Mouse (Mus musculus): ENCODE measurements around the gene Klhdc3.
A peak's percentile ranks its signal among the peaks of the same experiment; 100 is the strongest.

Klhdc3 gene

DNA sequence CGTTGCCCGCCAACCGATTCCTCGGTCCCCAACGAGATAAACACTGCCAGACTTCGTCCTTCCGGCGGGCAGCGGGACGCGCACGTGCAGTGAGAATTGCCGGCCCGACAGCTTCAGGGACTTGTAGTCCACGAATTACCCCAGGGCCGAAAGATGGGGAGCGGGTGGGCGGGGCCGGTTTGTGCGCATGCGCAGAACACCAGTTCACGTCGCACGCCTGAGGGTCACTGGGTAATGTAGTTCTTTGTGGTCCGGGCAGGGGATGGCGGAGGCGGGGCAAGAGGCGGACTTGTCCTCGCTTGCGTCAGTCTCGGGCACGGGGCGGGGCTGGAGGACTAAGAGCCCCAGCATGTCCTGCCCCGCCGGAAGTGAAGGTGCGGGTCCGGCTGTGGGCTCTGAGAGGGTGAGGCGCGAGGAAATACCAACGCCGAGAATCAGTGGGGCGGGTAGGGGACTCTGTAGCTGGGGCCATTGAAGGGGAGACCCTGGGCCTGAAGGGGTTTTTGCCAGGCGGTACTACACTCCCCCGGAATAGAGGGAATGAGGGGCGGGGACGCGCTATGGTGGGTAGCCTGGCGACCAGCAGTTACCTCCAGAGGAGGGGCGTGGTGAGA lies at the start of gene Klhdc3:
Klhdc3 (minus strand) TSS at position 155 of the 614 bp plus-strand sequence.
- DNase-seq = peak; percentile 96 to 99

DNA sequence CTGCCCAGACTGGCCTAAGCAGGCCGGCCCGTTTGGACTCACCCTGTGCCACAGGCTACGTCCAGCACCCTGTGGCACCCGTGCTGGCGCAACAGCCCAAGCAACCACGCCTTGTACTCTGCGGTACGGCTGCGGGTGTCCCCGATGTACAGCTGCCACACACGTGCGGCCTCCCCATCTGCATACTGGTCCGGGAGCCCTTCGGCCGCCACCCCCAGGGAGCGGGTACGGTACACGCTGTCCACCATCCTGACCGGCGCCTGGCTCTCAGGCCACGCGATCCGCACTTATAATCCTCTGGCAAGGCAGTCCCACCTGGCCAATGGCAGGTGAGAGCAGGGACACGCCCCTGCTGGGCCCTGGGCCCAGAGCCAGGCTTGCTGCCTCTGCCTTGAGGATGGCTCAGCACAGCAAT lies 48.2 kb upstream of the Klhdc3 start, which contains the start of gene Gnmt:
Gnmt (minus strand) TSS at position 265 of the 415 bp plus-strand sequence.
- peak; percentile 91 to 95 for DNase-seq

DNA sequence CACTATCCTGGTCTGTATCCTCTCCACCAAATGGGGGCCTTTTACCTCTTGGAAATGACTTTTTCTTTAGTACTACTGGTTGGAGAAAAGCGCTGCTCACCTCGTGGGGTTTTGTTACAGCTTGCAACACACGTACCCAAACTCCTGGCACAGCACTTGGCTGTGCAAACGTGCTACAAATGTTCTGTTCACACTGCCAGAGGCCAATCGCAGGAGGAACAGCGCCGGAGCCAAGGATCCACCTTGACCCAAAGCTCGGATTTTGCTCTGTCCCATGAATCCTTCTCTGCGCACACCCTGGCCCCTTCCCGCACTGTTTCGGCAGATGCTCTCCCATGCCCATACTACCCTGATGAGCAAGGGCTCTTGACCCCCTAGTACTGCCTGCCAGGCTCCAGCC lies 47.8 kb upstream of the Klhdc3 start:
- no peak for DNase-seq

DNA sequence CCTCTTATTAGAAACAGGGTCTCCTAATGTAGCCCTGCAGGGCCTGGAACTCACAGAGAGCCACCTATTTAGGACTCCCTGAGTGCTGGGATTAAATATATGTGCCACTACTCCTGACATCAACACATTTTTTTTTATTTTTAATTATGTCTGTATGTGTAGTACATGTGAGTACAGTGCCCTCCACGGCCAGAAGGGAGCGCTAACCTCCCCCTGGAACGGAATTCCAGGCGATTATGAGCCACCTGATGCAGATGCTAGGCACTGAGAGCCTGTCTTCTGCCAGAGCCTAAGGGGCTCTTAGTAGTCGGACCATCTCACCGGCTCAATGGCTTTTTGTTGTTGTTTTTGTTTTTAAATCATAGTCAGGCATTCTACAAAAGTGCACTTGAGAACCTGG lies 47.3 kb upstream of the Klhdc3 start:
- peak; percentile 35 to 68 for DNase-seq

DNA sequence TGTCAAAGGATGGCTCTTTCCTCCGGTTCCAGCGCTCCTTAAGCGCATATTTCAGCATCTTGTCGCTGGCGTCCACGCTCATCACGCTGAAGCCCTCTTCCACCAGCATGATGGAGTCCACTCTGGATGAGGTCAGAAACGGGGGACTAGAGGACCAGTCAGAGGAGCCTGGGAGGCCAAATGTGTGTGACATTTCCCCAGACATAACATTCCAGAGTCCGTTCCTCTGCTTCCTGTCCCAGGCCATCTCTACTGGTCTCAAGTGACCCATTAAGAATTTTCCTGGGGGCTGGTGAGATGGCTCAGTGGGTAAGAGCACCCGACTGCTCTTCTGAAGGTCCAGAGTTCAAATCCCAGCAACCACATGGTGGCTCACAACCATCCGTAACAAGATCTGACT lies 46.6 kb upstream of the Klhdc3 start:
- DNase-seq = no peak

DNA sequence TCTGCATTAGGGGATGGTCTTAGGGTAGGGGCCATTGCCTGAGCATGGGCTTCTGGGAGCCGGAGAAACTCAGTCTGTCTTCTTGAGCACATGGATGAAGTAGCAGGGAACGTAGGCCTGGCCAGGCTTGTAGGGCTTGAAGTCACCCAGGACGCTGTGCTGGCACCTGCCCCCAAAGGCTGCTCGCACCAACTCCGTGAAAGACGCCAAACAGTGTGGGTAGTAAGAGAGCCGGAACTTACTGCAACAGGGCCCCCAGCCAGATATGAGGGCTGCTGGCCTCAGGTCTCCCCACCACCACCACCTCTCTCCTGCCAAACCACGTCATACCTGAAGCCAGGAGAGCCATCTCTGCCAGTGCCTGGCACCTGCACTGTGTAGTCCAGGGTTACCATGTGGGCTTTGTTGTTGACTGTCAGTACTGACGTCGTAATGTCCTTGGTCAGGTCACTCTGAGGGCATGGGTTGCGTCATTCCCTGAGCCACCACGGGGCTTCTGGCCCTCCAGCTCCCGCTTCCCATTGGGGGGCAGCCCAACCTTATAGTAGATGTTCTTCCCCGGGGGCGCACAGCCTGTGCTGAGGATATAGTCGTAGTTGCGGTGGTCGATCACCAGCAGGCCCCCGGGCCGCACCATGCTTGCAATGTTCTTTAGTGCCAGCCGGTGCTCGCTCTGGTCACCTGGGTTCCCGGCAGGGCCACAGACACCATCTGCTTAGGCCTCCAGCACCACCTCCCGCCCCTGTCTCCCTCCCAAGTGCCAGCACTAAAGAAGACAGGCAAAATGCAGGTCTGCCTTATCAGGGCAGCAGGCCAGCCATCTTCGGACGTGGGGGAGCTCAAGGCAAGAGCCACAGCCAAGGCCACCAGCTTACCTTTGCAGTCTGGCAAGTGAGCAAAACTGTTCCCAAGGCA lies 45.3 kb upstream of the Klhdc3 start:
- peak; percentile 83 to 85 for DNase-seq

DNA sequence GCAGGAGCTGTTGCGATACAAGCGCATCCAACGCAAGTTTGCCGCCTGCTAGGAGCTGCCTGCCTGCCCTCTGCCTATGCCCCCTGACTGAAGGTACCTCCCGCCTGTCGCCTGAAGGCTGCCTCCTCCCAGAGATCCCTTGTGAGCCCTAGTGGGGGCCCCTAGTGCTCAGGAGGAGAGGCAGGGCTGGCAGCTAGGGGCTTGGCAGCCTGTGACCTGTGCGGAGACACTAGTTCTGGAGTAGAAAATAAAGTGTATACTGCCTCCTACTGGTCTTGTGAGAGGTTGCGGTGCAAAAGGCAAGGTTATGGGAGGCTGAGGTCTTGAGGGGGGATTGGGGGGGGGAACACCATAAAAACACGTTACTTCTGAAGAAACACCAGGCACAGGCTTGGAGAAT lies 44.6 kb upstream of the Klhdc3 start:
- DNase-seq = peak; percentile 43 to 50

DNA sequence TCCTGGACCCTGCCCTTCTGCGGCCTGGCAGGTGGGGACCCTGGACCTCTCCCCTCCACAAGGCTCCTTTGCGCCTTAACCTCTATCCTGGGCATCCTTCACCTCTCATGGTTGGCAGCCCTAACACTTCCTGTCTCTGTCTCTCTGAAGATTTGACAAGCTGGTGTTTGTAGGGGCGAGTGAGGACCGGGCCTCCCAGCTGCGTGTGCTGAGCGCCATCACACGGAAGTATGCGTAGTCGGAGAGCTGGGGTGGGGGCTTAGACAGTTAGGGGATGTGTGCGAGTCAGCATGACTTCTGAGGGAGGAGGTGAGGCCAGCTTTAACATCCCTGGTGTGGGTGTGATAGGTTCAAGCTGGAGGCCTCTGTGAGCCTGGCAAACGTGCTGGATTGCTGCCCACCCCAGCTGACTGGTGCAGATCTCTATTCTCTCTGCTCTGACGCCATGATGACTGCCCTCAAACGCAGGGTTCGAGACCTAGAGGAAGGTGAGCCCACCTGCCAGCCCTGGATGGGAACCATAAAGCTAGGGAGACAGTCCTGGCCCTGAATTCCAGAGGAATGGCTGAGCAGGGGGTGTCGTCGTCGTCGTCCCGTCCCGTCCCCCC lies 43.9 kb upstream of the Klhdc3 start:
- DNase-seq = peak in 1 of 2 experiments; percentile 20

DNA sequence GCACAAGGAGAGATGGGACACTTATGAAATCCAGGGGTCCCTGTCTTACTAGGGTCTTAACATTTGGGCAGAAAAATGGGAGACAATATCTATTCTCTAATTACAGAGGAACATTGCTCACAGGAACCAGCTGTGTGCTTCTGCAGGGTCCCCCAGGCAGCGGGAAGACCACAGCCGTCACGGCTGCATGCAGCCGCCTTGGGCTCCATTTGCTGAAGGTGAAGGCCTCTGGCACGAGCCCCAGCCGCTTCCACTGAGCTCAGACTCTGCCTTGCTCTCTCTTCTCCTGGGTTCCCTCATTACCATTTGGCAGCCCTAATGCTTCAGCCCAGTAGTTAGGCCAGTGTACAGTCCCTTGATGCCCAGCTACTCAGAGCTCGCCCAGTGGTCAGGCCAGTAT lies 40.4 kb upstream of the Klhdc3 start:
- DNase-seq = no peak

DNA sequence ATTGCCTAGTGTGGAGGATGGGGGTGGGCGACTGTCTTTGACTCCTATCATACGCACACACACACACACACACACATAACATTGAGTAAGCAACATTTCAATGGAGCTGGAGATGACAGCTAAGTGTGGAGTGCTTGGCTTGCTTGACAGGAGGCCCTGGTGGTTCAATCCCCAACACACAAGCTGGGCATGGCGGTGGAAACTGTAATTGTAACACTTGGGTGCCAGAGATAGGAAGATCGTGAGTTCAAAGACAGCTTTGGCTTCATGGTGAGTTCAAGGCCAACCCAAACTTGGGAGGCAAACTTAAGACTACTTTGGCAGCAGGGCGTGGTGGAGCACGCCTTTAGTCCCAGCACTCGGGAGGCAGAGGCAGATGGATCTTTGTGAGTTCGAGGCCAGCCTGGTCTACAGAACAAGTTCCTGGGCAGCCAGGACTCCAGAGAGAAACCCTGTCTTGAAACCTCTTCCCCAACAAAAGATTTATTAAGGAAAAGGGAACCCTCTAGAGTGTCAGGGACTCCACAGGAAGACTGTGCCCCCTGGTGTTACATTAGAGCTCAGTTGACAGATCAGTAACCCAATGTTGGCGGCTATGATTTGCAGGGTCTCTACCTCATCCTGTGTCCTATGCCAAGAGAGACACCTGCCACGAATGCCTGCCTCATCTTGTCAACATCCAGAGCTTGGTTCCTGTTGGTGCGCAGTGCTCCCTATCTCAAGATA lies 34.2 kb upstream of the Klhdc3 start:
- DNase-seq = no peak

DNA sequence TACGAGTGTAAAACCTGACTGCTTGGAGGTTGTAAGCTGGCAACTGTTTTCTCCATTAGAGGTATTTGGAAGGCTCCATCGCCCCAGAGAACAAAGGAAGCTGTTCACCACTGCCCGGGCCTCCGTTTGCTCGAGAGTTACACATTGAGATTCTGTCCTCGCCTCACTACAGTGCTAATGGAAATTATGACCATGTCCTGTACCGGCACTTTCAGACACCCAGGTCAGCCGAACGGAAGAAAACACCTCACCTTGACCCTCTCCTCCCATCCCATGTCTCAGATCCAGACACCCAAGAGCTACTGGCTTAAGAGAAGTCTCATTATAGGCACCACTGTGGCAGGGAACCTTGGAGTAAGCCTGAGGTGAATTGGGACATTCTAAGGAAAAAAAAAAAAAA lies 33.1 kb upstream of the Klhdc3 start:
- no peak for DNase-seq

DNA sequence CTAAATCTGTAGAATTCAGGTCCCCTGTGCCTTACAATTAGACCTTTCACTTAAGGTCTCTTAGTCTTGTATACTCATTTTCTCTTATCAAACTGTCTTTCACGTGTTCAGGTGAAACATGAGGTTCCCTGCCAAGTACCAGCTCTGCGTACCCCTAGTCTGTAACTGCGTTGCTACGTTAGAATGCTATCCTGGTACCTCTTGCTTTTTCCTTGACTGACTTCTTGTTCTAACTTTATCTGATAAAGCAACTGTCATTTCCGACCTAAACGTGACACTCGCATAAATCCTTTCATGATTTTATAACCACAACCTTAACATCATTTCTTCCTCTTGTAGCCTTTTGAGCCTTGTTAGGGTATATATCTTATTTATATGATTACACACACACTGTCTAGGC lies 31.7 kb upstream of the Klhdc3 start:
- no peak for DNase-seq

DNA sequence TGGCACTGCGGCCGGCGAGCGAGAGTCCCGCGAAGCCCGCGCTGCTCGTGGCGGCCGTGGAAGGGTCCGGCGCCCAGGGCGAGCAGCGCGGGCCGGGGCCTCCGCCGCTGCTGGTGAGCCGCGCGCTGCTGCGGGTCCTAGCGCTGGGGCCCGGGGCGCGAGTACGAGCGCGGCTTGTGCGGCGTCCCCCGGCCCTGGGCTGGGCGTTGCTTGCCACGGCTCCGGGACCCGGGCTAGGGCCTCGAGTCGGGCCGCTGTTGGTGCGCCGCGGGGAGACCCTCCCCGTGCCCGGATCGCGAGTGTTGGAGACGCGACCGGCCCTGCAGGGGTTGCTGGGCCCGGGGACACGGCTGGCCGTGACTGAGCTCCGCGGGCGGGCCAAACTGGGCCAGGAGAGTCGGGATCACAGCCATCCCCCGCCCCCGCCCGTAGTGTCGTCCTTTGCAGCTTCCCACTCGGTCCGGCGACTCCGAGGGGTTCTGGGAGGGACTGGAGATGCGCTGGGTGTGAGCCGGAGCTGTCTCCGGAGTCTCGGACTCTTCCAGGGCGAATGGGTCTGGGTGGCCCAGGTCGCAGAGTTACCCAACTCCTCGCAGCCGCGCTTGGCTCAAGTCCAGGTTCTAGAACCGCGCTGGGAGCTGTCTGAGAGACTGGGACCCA lies 31.0 kb upstream of the Klhdc3 start:
- peak; percentile 45 to 66 for DNase-seq

DNA sequence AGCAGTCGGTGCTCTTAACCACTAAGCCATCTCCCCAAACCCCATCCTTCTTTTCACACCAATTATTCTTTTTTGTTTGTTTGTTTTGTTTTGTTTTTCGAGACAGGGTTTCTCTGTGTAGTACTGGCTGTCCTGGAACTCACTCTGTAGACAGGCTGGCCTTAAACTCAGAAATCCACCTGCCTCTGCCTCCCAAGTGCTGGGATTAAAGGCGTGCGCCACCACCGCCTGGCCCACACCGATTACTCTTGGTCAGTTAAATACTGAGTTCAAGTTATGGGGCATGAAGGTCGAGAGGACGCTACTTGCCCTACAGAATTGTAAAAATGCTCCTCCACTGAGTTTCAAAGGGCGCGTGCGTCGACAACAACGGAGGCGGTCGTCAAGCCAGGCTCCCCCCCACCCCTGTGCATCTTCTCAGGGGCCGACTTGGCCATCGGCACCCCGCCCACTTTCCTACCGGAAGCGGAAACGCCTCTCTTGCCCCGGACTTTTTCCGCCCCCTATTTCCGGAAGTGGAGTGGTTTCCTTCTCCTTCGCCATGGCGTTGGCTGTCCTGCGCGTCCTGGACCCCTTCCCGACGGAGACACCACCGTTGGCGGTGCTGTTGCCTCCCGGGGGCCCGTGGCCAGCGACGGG lies 30.4 kb upstream of the Klhdc3 start, which contains the start of gene Pex6:
Pex6 (plus strand) TSS at position 505 of the 639 bp plus-strand sequence.
- peak; percentile 93 to 97 for DNase-seq

DNA sequence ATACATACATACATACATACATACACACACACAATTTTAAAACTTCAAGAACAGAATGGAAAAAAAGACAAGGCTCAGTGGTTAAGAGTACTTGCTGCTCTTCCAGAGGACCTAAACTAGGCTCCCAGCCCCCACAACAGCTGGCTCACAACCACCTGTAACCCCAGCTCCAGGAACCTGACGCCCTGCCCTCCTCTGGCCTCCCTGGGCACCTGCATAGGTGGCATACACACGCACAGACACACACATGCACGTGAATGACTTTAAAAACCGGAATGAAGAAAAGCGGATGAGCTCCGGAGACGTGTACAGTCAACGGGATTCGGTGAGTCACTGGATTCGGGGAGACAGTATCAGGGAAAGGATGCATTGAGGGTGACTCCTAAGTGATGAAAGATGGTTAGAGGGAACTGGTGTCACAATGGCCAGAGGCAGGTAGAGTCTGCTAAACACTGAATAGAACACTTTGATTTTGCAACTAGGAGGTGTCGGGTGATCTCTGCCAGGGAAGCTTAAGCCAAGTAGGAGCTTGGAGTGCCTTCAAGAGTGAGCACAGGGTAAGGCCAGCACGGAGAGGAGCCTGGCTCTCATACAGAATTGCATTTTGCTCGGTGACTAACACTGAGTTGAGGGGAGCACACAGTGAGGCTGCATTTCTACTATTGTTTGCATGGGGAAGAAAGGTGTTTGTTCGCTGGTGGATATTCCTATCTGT lies 25.8 kb upstream of the Klhdc3 start:
- no peak for DNase-seq

DNA sequence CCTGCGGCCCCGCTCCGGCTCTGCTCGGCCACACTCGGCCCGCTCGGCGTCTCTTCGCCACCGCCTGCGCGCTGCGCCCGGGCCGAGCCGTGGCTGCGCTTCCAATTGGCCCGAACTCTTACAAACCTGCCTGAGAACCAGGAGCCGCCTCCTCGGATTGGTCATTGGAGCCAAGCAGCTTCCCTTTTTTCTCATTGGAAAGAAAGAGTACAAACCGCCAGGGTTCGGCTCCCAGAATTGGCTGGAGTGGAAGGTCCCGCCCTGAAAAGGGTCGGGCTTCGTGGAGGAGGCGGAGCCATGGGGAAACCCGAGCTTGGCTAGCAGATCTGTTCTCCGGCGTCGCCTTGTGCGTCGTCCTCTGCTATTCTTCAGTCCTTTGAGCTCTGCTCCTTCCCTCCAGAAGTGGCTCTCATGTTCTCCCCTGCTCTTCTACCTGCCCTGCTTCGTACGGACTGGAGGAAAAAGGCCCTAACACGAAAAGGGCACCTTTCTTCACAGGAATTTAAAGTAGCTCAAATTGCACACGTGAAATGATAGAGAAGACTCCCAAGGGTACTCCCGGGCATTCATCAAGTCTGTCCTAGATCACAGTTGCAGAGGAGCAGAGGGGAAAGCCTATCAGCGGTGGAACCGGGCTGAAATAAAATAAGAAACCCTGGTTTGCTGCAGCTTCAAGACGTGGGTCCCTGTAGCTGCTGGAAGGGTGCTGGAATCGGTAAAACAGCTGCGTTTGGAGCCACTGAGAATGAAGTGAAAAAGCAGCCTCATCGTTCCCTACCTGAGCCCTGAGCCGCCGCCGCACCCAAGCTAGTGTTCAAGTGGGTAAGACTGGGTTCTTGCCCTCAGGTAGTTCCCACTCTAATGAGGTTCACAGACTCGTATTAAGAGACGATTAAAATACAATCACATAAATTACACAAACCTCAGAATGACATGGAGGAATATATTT lies 24.4 kb upstream of the Klhdc3 start, which contains the start of gene Ppp2r5d:
Ppp2r5d (minus strand) TSS at position 225 of the 949 bp plus-strand sequence.
- peak; percentile 95 for DNase-seq

DNA sequence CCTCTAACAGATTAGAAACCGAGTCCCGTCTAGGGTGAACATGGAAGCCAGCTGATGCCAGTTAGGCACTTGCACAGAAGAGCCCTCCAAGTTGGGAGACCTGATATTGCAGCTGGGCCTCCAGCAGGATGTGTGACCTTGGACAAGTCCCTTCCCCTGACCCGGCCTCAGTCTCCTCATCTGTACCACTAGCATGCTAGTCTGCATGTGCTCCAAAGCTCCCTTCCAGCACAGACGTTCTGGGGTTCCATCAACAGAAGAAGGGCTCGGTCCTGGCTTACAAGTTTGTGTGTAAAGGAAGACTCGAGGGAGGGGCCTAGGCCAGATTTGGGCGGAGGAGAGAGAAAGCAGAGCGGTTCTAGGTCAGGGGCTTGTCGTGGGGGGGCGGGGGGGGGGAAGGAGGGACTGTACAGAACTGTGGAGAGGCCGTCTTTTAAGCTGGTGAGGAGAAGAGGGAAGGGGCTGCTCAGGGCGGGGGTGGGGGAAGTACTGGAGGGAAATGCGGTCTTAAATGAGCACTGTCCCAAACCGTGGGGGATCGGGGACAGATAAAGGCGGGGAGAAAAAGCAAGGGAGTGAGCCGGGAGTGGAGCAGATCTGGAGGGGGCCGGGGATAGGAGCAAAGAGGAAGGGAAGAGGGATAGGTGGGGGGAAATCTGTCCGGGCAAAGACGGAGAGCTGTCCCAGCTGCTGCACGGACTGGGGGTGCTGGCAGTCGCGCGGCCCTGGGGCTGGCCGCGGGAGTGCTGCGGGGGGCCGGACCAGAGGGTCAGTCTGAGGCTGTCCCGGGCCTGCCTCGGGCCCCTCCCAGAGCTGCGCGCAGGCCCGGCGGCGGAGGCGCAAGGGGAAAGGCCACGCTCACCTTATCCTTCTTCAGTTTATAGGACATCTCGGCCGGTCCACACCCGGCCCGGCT lies 23.5 kb upstream of the Klhdc3 start:
- peak in 1 of 2 experiments; percentile 44 for DNase-seq

DNA sequence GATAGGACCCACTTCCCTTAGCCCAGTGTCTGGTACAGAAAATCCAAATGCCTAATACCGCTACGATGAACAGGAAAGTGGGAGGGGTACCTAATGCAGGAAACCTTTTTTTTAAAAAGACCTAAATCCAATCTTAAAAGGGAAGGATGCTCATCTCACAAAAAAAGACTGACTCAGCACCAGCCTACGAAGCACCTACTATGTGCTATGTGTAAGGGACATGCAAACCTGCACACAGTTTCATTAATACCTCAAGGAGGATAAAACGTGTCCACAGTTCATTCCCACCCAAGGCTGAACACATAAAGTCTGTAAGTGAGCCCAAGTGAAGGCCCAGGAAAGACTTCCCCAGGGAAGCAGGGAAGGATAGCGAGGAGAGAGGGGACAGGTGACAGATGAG lies 21.8 kb upstream of the Klhdc3 start:
- DNase-seq = no peak

DNA sequence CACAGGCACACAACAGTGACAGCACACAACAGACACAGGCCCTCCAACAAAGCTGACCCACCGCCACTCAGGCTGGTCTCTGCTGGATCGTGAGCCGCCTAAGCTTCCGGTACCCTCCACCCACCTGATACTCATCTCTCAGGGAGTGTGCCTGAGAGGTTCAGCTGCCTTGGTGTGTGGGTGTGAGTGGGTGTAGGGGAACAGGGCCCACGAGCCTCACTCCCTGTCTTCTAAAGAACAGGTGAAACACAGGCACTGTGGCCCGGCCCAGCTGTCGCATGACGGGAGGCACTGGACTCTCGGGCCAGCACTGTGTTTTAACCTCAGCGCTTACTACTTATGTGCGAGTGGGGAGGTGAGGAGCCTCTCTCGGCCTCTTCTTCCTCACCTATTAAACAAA lies 21.4 kb upstream of the Klhdc3 start:
- DNase-seq = peak in 1 of 2 experiments; percentile 44

Measured in cerebellum, postnatal 25 days (tissue).